Mouse (Mus musculus) C2C12 (cell line): ENCODE data around the gene Cep170b. TPM values are rescaled to one million over a fixed set of nuclear protein-coding genes. Genes with fewer than 3 reads are reported as not detected.

ENCODE experiments used
- H3K27me3 ChIP-seq: one replicate; pipeline ENCODE4 v1.6.1; 2011; ENCODE audit not compliant: control insufficient read depth, insufficient read depth, insufficient read length
- H3K36me3 ChIP-seq: one replicate; pipeline ENCODE4 v1.6.1; 2011; ENCODE audit not compliant: control insufficient read depth, insufficient read depth
- H3K4me3 ChIP-seq: one replicate; pipeline ENCODE4 v1.5.1; 2011; ENCODE audit warnings: mild to moderate bottlenecking, control low read depth; ENCODE audit not compliant: poor library complexity, insufficient read depth, severe bottlenecking
- H3K79me2 ChIP-seq: one replicate; pipeline ENCODE4 v1.6.1; 2011; ENCODE audit not compliant: control insufficient read depth, insufficient read depth
- H3K79me3 ChIP-seq: one replicate; pipeline ENCODE4 v1.6.1; 2011; ENCODE audit warnings: low read depth, control low read depth
- H3ac ChIP-seq: one replicate; pipeline ENCODE3; 2011; ENCODE audit warnings: low read depth; ENCODE audit not compliant: control insufficient read depth, insufficient read length
- CEBPB ChIP-seq: IDR thresholded peaks from one replicate; pipeline ENCODE4 v1.6.1; 2011; ENCODE audit warnings: low read depth, mild to moderate bottlenecking, control low read depth, moderate library complexity
- CTCF ChIP-seq: IDR thresholded peaks from one replicate; pipeline ENCODE4 v1.5.1; 2011; ENCODE audit not compliant: control insufficient read depth, insufficient read depth, insufficient read length
- FOSL1 ChIP-seq: IDR thresholded peaks from one replicate; pipeline ENCODE4 v1.8.0; 2011; ENCODE audit warnings: mild to moderate bottlenecking, low read length; ENCODE audit not compliant: poor library complexity, insufficient read depth, severe bottlenecking
- MAX ChIP-seq: IDR thresholded peaks from one replicate; pipeline ENCODE4 v1.6.1; 2011; ENCODE audit warnings: mild to moderate bottlenecking, control low read depth
- MYOD1 ChIP-seq: IDR thresholded peaks from one replicate; pipeline ENCODE4 v1.6.1; 2011; ENCODE audit warnings: low read depth; ENCODE audit not compliant: control insufficient read depth, insufficient read length
- MYOG ChIP-seq: IDR thresholded peaks from one replicate; pipeline ENCODE4 v1.6.1; 2011; ENCODE audit not compliant: control insufficient read depth, insufficient read length; ENCODE audit errors: extremely low read depth
- USF1 ChIP-seq: IDR thresholded peaks from one replicate; pipeline ENCODE4 v1.6.1; 2011; ENCODE audit warnings: low read depth, mild to moderate bottlenecking, control low read depth, moderate library complexity
- polyA plus RNA-seq: library from polyadenylated mRNA; unstranded; fragments of >200 nt; fragmentation: generic; extraction: Trizol; gene quantifications from one replicate; pipeline ENCODE4 v1.2.1, GENCODE M21; 2012; ENCODE audit warnings: missing spikeins

Cep170b gene
- polyA plus RNA-seq, 1 experiment, result 33.3 TPM

GRCm38 (mm10) chr12:112674132-112675011 is 45.9 kb upstream of the Cep170b start, which contains the start of gene Akt1:
Gene Akt1 (minus strand): TSS chr12:112674884.
- H3K79me3 ChIP-seq, result peaks cover 39% of the 10 kb centered on the region
- H3K36me3 ChIP-seq, result peaks cover 26% of the 10 kb centered on the region
- H3ac ChIP-seq, result peak within 1 kb of the TSS; percentile 87
- H3K79me2 ChIP-seq, result peaks cover 46% of the 10 kb centered on the region
- TF ChIP-seq FOSL1 (no peak), MYOG (no peak), MYOD1 (no peak), USF1 (no peak), MAX (no peak), CTCF (no peak), CEBPB (no peak)
- H3K27me3 ChIP-seq, result no peaks in the 10 kb centered on the region
- H3K4me3 ChIP-seq, result peak within 1 kb of the TSS; percentile 72

GRCm38 (mm10) chr12:112675245-112676035 is 44.8 kb upstream of the Cep170b start:
- peaks cover 15% of the 10 kb centered on the region for H3K36me3 ChIP-seq
- no peak overlapping the region for H3ac ChIP-seq
- no peak overlapping the region for H3K4me3 ChIP-seq
- peaks cover 29% of the 10 kb centered on the region for H3K79me3 ChIP-seq
- no peak for TF ChIP-seq MYOD1
- TF ChIP-seq MAX, result no peak
- TF ChIP-seq CEBPB, result no peak
- TF ChIP-seq CTCF, result peak; percentile 60
- H3K79me2 ChIP-seq, result peaks cover 35% of the 10 kb centered on the region
- H3K27me3 ChIP-seq, result no peaks in the 10 kb centered on the region

GRCm38 (mm10) chr12:112677076-112677475 is 43.2 kb upstream of the Cep170b start:
- H3K79me2 ChIP-seq, result peaks cover 19% of the 10 kb centered on the region
- no peak for TF ChIP-seq MYOD1
- TF ChIP-seq MYOG, result no peak
- TF ChIP-seq USF1, result no peak
- TF ChIP-seq MAX, result no peak
- TF ChIP-seq CEBPB, result no peak
- TF ChIP-seq CTCF, result no peak
- no peak for TF ChIP-seq FOSL1

GRCm38 (mm10) chr12:112677943-112678554 is 42.2 kb upstream of the Cep170b start:
- Histone ChIP-seq H3K4me3 (no peak overlapping the region), H3K79me2 (peaks cover 9% of the 10 kb centered on the region), H3K27me3 (no peaks in the 10 kb centered on the region), H3ac (peak overlapping the region; percentile 43), H3K79me3 (peaks cover 4% of the 10 kb centered on the region), H3K36me3 (no peaks in the 10 kb centered on the region)
- TF ChIP-seq MAX (no peak), USF1 (no peak), MYOD1 (no peak), MYOG (no peak)

More at GRCm38 (mm10) chr12:112677076-112677475, 43.2 kb upstream of the Cep170b start:
- H3K36me3 ChIP-seq, result no peaks in the 10 kb centered on the region
- peaks cover 14% of the 10 kb centered on the region for H3K79me3 ChIP-seq
- H3K27me3 ChIP-seq, result no peaks in the 10 kb centered on the region
- no peak overlapping the region for H3K4me3 ChIP-seq
- no peak overlapping the region for H3ac ChIP-seq

GRCm38 (mm10) chr12:112678555-112679026 is 41.7 kb upstream of the Cep170b start, which contains the start of gene Zbtb42:
Gene Zbtb42 (plus strand): TSS chr12:112678828.
- TF ChIP-seq CTCF (no peak), MYOD1 (no peak), MAX (no peak)
- Histone ChIP-seq H3K79me2 (peaks cover 3% of the 10 kb centered on the region), H3K4me3 (peak within 1 kb of the TSS; percentile 37), H3ac (peak within 1 kb of the TSS; percentile 87), H3K27me3 (no peaks in the 10 kb centered on the region), H3K79me3 (no peaks in the 10 kb centered on the region), H3K36me3 (no peaks in the 10 kb centered on the region)
